Mouse (Mus musculus) intestine, postnatal 0 days (tissue): Measurements from ENCODE around the gene Tbpl1. TPM values are rescaled to one million over a fixed set of nuclear protein-coding genes. Genes with fewer than 3 reads are reported as not detected.

Experiments
- ATAC-seq: fragments of 200-750 bp; cut with Nextera tagmentation; 2 replicates; pipeline ENCODE4 v1.8.0; 2017; ENCODE audit warnings: mild to moderate bottlenecking, moderate TSS enrichment, moderate library complexity
- H3K27ac ChIP-seq: fragments of 300-500 bp; sonication (generic); 2 replicates; pipeline ENCODE4 v1.5.1; 2014; ENCODE audit warnings: mild to moderate bottlenecking, low read depth, low read length, moderate library complexity
- H3K27me3 ChIP-seq: fragments of 300-500 bp; sonication (generic); replicated peaks from 2 replicates; pipeline ENCODE4 v1.6.1; 2014; ENCODE audit warnings: low read length, mixed read lengths; ENCODE audit not compliant: control insufficient read depth, insufficient read depth
- H3K36me3 ChIP-seq: fragments of 300-500 bp; sonication (generic); 2 replicates; pipeline ENCODE4 v1.6.1; 2014; ENCODE audit warnings: mild to moderate bottlenecking, moderate library complexity; ENCODE audit not compliant: control insufficient read depth, insufficient read depth
- H3K4me1 ChIP-seq: fragments of 300-500 bp; sonication (generic); replicated peaks from 2 replicates; pipeline ENCODE4 v1.6.1; 2014; ENCODE audit warnings: antibody characterized with exemption, low read length, mixed read lengths; ENCODE audit not compliant: control insufficient read depth, insufficient read depth
- H3K4me2 ChIP-seq: fragments of 300-500 bp; sonication (generic); replicated peaks from 2 replicates; pipeline ENCODE4 v1.6.1; 2014; ENCODE audit warnings: low read depth, mild to moderate bottlenecking, moderate library complexity
- H3K4me3 ChIP-seq: fragments of 300-500 bp; sonication (generic); 2 replicates; pipeline ENCODE4 v1.5.1; 2014; ENCODE audit warnings: low read depth, low read length
- H3K9ac ChIP-seq: fragments of 300-500 bp; sonication (generic); 2 replicates; pipeline ENCODE4 v1.6.1; 2014; ENCODE audit warnings: mild to moderate bottlenecking, low read depth, low read length
- H3K9me3 ChIP-seq: fragments of 300-500 bp; sonication (generic); 2 replicates; pipeline ENCODE4 v1.6.1; 2016; ENCODE audit warnings: mixed run types; ENCODE audit not compliant: control insufficient read depth
- CTCF ChIP-seq: sonication (generic); IDR thresholded peaks from 2 replicates; pipeline ENCODE4 v1.5.1; 2016; ENCODE audit warnings: low read depth, mild to moderate bottlenecking, control low read depth, antibody characterized with exemption, moderate library complexity
- WGBS: fragments of 180-500 bp; shearing (Covaris S2); extraction: QIAGEN DNeasy Blood & Tissue Kit; methylation state at CpG from one replicate; pipeline ENCODE4 v1.1.7; 2014; 5-methylcytosine and 5-hydroxymethylcytosine counted together
- microRNA-seq: library from miRNA; unstranded; fragments of <30 nt; microRNA quantifications from one replicate; pipeline ENCODE4, GENCODE M21; 2016
- polyA plus RNA-seq: library from polyadenylated mRNA; unstranded; fragments of >200 nt; fragmentation: Nextera tagmentation; extraction: Ambion mirVana; gene quantifications from 2 replicates; pipeline ENCODE4 v1.2.1, GENCODE M21; 2015

Gene Tbpl1
- polyA plus RNA-seq, 1 experiment from 2014 or later: 36.2 TPM

GRCm38 (mm10) chr10:22675848-22676630 lies 55.7 kb downstream of the Tbpl1 start:
- no peak overlapping the region for H3K4me2 ChIP-seq
- no peaks in the 10 kb centered on the region for H3K4me1 ChIP-seq
- no peaks in the 10 kb centered on the region for H3K9me3 ChIP-seq
- no peak for ATAC-seq
- no peak overlapping the region for H3K27ac ChIP-seq
- H3K4me3 ChIP-seq: no peak overlapping the region
- H3K36me3 ChIP-seq: no peaks in the 10 kb centered on the region
- TF ChIP-seq CTCF: no peak
- H3K9ac ChIP-seq: no peak overlapping the region
- 82% methylated on average over 13 of the region's 13 CpGs for WGBS
- no peaks in the 10 kb centered on the region for H3K27me3 ChIP-seq

DNA sequence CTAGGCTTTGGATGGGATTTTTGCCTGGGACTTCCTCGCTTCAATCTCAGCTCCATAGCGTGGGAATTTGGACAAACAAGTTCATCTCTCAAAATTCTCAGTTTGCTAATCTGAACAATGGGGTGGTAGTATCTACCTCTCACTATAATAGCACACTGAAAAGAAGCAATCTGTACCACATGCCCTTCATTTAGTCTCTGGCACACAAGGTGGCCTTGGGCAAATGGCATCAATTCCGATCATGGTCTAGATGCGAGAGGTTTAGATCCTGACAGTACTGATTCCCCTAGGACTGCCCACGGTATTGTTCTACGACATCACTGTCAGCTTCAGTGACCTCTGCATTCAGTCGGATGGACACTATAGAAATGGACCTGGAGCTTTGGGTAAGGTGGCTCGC lies 57.6 kb downstream of the Tbpl1 start:
- ATAC-seq: no peak
- 92% methylated on average over 8 of the region's 8 CpGs for WGBS
- Histone ChIP-seq H3K4me1 (no peaks in the 10 kb centered on the region), H3K36me3 (no peaks in the 10 kb centered on the region), H3K9me3 (no peaks in the 10 kb centered on the region), H3K4me2 (no peak overlapping the region), H3K27ac (no peak overlapping the region), H3K27me3 (no peaks in the 10 kb centered on the region), H3K9ac (no peak overlapping the region), H3K4me3 (no peak overlapping the region)
- no peak for TF ChIP-seq CTCF

DNA sequence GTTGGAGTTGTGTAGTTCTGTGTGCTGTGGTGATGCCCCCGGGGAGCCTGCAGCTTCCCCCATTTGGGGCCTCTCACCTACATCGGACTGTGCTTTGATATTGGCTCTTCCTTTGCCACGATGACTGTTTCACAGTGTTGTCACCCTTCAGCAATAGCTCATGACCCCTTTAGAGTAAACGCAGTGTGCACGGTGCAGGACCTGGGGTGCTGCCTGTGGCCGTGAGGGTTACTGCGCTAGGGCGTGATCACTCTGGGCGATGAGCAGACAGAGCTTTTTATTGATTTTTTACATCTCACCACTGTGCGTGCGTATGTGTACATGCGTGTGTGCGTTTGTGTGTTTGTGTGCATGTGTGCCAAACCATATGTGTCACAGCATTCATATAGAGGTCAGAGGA lies 63.2 kb downstream of the Tbpl1 start:
- no peaks in the 10 kb centered on the region for H3K36me3 ChIP-seq
- H3K4me3 ChIP-seq: no peak overlapping the region
- H3K4me1 ChIP-seq: no peaks in the 10 kb centered on the region
- H3K27ac ChIP-seq: no peak overlapping the region
- TF ChIP-seq CTCF: no peak
- no peaks in the 10 kb centered on the region for H3K9me3 ChIP-seq
- no peaks in the 10 kb centered on the region for H3K27me3 ChIP-seq
- WGBS: 74% methylated on average over 13 of the region's 13 CpGs
- H3K9ac ChIP-seq: no peak overlapping the region
- no peak for ATAC-seq
- H3K4me2 ChIP-seq: no peak overlapping the region

GRCm38 (mm10) chr10:22660286-22661000 lies 71.3 kb downstream of the Tbpl1 start:
- Histone ChIP-seq H3K27ac (no peak overlapping the region), H3K4me2 (no peak overlapping the region), H3K4me1 (no peaks in the 10 kb centered on the region), H3K27me3 (no peaks in the 10 kb centered on the region), H3K9me3 (no peaks in the 10 kb centered on the region), H3K36me3 (no peaks in the 10 kb centered on the region), H3K4me3 (no peak overlapping the region), H3K9ac (no peak overlapping the region)
- no peak for TF ChIP-seq CTCF
- WGBS: 91% methylated on average over 5 of the region's 5 CpGs
- ATAC-seq: no peak

DNA sequence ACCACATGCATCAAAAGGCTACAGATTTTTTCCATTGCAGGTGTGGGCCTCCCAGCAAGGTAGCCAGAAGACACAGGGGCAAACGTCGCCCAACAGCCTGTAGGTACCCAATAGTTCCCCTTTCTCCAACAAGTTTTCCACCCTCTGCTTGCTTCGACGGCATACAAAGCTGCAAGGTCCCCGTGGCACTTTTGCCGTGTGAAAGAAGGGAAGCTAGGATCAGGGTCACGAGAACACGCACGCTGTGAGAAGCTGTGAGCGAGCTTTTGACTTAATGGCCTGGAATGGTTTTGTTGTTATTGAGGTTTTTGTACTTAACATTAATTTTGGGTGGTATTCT lies 72.4 kb downstream of the Tbpl1 start:
- Histone ChIP-seq H3K4me2 (no peak overlapping the region), H3K4me3 (no peak overlapping the region), H3K9ac (no peak overlapping the region), H3K27ac (no peak overlapping the region), H3K36me3 (no peaks in the 10 kb centered on the region), H3K9me3 (no peaks in the 10 kb centered on the region), H3K27me3 (no peaks in the 10 kb centered on the region), H3K4me1 (no peaks in the 10 kb centered on the region)
- TF ChIP-seq CTCF: no peak
- 91% methylated on average over 10 of the region's 10 CpGs for WGBS
- no peak for ATAC-seq

- ATAC-seq: no peak
- Histone ChIP-seq H3K4me2 (no peak overlapping the region), H3K36me3 (no peaks in the 10 kb centered on the region), H3K9ac (no peak overlapping the region), H3K27me3 (no peaks in the 10 kb centered on the region), H3K9me3 (no peaks in the 10 kb centered on the region), H3K4me1 (no peaks in the 10 kb centered on the region), H3K4me3 (no peak overlapping the region), H3K27ac (no peak overlapping the region)
- no peak for TF ChIP-seq CTCF
- 50% methylated on average over 23 of the region's 23 CpGs for WGBS
Observed at GRCm38 (mm10) chr10:22658534-22659385, 73.0 kb downstream of the Tbpl1 start.

Small RNA genes within 50 kb of the gene (microRNA-seq; reads per million reads assigned to microRNA genes)
- gene Mir7663: not detected

Other genes starting within 250 kb of the Tbpl1 start
- 0.27 and 0.30 TPM in 2 replicates for gene Slc2a12, start 86.9 kb downstream of the Tbpl1 start, polyA plus RNA-seq
- gene Tcf21, start 88.2 kb upstream of the Tbpl1 start, polyA plus RNA-seq: 66.4 and 70.2 TPM in 2 replicates